Mouse (Mus musculus): Measurements from ENCODE around the gene Fam53b.

Fam53b gene

GRCm38 (mm10) chr7:132722401-132723370 is 91.0 kb downstream of the Fam53b start:
- ChIA-PET CTCF (no interaction called here), POLR2A (interaction anchor here in 2 of 4 experiments (0.5 to 2.3 kb wide), 8 partner anchors 11 to 483 kb away, joined by 3 to 13 read pairs (median 4); no protein-coding TSS in a partner anchor)

- ChIA-PET POLR2A (interaction anchor here in 2 of 4 experiments (0.8 to 2.3 kb wide), 9 partner anchors 8 to 90 kb away, joined by 3 to 13 read pairs (median 3); no protein-coding TSS in a partner anchor), CTCF (interaction anchor here (0.7 to 1.6 kb wide), 7 partner anchors 15 to 138 kb away, joined by 3 to 5 read pairs (median 3); partner anchors contain the start of gene Abraxas2 (in 1 of the 4))
Observed at GRCm38 (mm10) chr7:132720562-132720961, 93.1 kb downstream of the Fam53b start.

GRCm38 (mm10) chr7:132719570-132719969 is 94.1 kb downstream of the Fam53b start:
- POLR2A ChIA-PET, result interaction anchor here in 1 of 4 experiments (1.3 to 2.3 kb wide), 2 partner anchors 10 to 91 kb away, joined by 3 to 6 read pairs; no protein-coding TSS in a partner anchor
- CTCF ChIA-PET, result interaction anchor here in 1 of 4 experiments (1.2 kb wide), 1 partner anchor 63 kb away, joined by 4 read pairs; no protein-coding TSS in a partner anchor

- ChIA-PET CTCF (interaction anchor here in 1 of 4 experiments (0.6 kb wide), 1 partner anchor 46 kb away, joined by 3 read pairs; no protein-coding TSS in a partner anchor), POLR2A (interaction anchor here in 3 of 4 experiments (0.6 to 3.8 kb wide), 4 partner anchors 12 to 23 kb away, joined by 3 to 12 read pairs (median 5); no protein-coding TSS in a partner anchor)
Observed at GRCm38 (mm10) chr7:132715259-132715658, 98.4 kb downstream of the Fam53b start.

GRCm38 (mm10) chr7:132714236-132714923 is 99.3 kb downstream of the Fam53b start:
- POLR2A ChIA-PET, result interaction anchor here in 2 of 4 experiments (0.8 to 3.8 kb wide), 3 partner anchors 13 to 22 kb away, joined by 3 to 12 read pairs (median 4); no protein-coding TSS in a partner anchor
- CTCF ChIA-PET, result no interaction called here

GRCm38 (mm10) chr7:132713483-132714126 is 100.1 kb downstream of the Fam53b start:
- POLR2A ChIA-PET, result interaction anchor here in 2 of 4 experiments (0.5 to 3.8 kb wide), 9 partner anchors 14 to 385 kb away, joined by 3 to 12 read pairs (median 3); no protein-coding TSS in a partner anchor
- CTCF ChIA-PET, result interaction anchor here in 1 of 4 experiments (0.7 kb wide), 1 partner anchor 22 kb away, joined by 3 read pairs; no protein-coding TSS in a partner anchor

GRCm38 (mm10) chr7:132712956-132713355 is 100.7 kb downstream of the Fam53b start:
- POLR2A ChIA-PET, result interaction anchor here in 2 of 4 experiments (0.5 to 3.8 kb wide), 9 partner anchors 8 to 386 kb away, joined by 3 to 13 read pairs (median 3); no protein-coding TSS in a partner anchor

GRCm38 (mm10) chr7:132712044-132712708 is 101.5 kb downstream of the Fam53b start:
- CTCF ChIA-PET, result interaction anchor here in 1 of 4 experiments (0.7 kb wide), 1 partner anchor 185 kb away, joined by 3 read pairs; no protein-coding TSS in a partner anchor
- POLR2A ChIA-PET, result interaction anchor here in 3 of 4 experiments (0.5 to 3.8 kb wide), 10 partner anchors 9 to 407 kb away, joined by 3 to 13 read pairs (median 4); no protein-coding TSS in a partner anchor

More at GRCm38 (mm10) chr7:132712956-132713355, 100.7 kb downstream of the Fam53b start:
- CTCF ChIA-PET, result interaction anchor here in 1 of 4 experiments (0.7 kb wide), 1 partner anchor 22 kb away, joined by 3 read pairs; no protein-coding TSS in a partner anchor

GRCm38 (mm10) chr7:132711579-132711978 is 102.1 kb downstream of the Fam53b start:
- CTCF ChIA-PET, result interaction anchor here in 2 of 4 experiments (0.6 to 0.7 kb wide), 4 partner anchors 41 to 498 kb away, joined by 3 to 8 read pairs (median 4); no protein-coding TSS in a partner anchor
- POLR2A ChIA-PET, result interaction anchor here (0.6 to 3.8 kb wide), 11 partner anchors 10 to 408 kb away, joined by 3 to 13 read pairs (median 4); no protein-coding TSS in a partner anchor

- ChIA-PET POLR2A (interaction anchor here in 1 of 4 experiments (0.6 to 1.1 kb wide), 2 partner anchors 30 to 51 kb away, joined by 4 to 5 read pairs; no protein-coding TSS in a partner anchor), CTCF (interaction anchor here in 3 of 4 experiments (0.6 to 1.3 kb wide), 11 partner anchors 30 to 198 kb away, joined by 3 to 6 read pairs (median 3); no protein-coding TSS in a partner anchor)
Observed at GRCm38 (mm10) chr7:132705130-132705529, 108.6 kb downstream of the Fam53b start.

GRCm38 (mm10) chr7:132704310-132704875 is 109.3 kb downstream of the Fam53b start:
- ChIA-PET CTCF (interaction anchor here in 3 of 4 experiments (0.6 to 1.3 kb wide), 10 partner anchors 31 to 194 kb away, joined by 3 to 6 read pairs (median 3); no protein-coding TSS in a partner anchor), POLR2A (interaction anchor here in 1 of 4 experiments (0.6 to 1.1 kb wide), 2 partner anchors 31 to 52 kb away, joined by 4 to 5 read pairs; no protein-coding TSS in a partner anchor)

- POLR2A ChIA-PET, result interaction anchor here in 2 of 4 experiments (0.7 to 0.8 kb wide), 2 partner anchors 47 to 194 kb away, joined by 3 read pairs; no protein-coding TSS in a partner anchor
- CTCF ChIA-PET, result interaction anchor here in 2 of 4 experiments (1.3 to 1.6 kb wide), 2 partner anchors 50 to 193 kb away, joined by 3 read pairs; no protein-coding TSS in a partner anchor
Observed at GRCm38 (mm10) chr7:132703515-132704309, 110.0 kb downstream of the Fam53b start.

- POLR2A ChIA-PET, result interaction anchor here in 2 of 4 experiments (0.7 to 0.8 kb wide), 2 partner anchors 49 to 201 kb away, joined by 3 to 6 read pairs; no protein-coding TSS in a partner anchor
- CTCF ChIA-PET, result interaction anchor here in 1 of 4 experiments (0.5 to 1.6 kb wide), 2 partner anchors 49 to 1390 kb away, joined by 3 to 10 read pairs; no protein-coding TSS in a partner anchor
Observed at GRCm38 (mm10) chr7:132702492-132703070, 111.1 kb downstream of the Fam53b start.

GRCm38 (mm10) chr7:132702024-132702423 is 111.7 kb downstream of the Fam53b start:
- ChIA-PET CTCF (interaction anchor here in 1 of 4 experiments (0.5 to 1.6 kb wide), 2 partner anchors 48 to 1389 kb away, joined by 3 to 10 read pairs; no protein-coding TSS in a partner anchor), POLR2A (no interaction called here)

GRCm38 (mm10) chr7:132701412-132701811 is 112.3 kb downstream of the Fam53b start:
- ChIA-PET CTCF (interaction anchor here in 2 of 4 experiments (0.7 to 0.8 kb wide), 2 partner anchors 45 to 110 kb away, joined by 3 to 5 read pairs; no protein-coding TSS in a partner anchor), POLR2A (interaction anchor here in 1 of 4 experiments (0.6 kb wide), 1 partner anchor 10 kb away, joined by 3 read pairs; no protein-coding TSS in a partner anchor)
